Mouse (Mus musculus) liver, embryonic 11.5 days (tissue): ENCODE measurements around the gene Ccdc7a. TPM values are rescaled to one million over a fixed set of nuclear protein-coding genes. Genes with fewer than 3 reads are reported as not detected.
"Not testable (repeated sequence)": the region's sequence is repeated elsewhere in the genome, so short reads cannot be mapped to it uniquely, and the experiment has no call there.

Experiments used
- ATAC-seq: fragments of 200-750 bp; cut with Nextera tagmentation; replicated peaks from 2 replicates; pipeline ENCODE4 v1.8.0; 2017; ENCODE audit warnings: moderate number of reproducible peaks, mild to moderate bottlenecking, moderate TSS enrichment, moderate library complexity; ENCODE audit not compliant: low FRiP score
- DNase-seq: peaks from one replicate; pipeline ENCODE4 v3.0.0-alpha.2; 2017; ENCODE audit warnings: low spot score
- H3K27ac ChIP-seq: fragments of 300-500 bp; sonication (generic); 2 replicates; pipeline ENCODE4 v1.5.1; 2014; ENCODE audit warnings: mild to moderate bottlenecking, low read depth, low read length, control low read depth
- H3K27me3 ChIP-seq: fragments of 300-500 bp; sonication (generic); replicated peaks from 2 replicates; pipeline ENCODE4 v1.6.1; 2014; ENCODE audit warnings: low read length, mixed read lengths; ENCODE audit not compliant: control insufficient read depth, insufficient read depth
- H3K36me3 ChIP-seq: fragments of 300-500 bp; sonication (generic); 2 replicates; pipeline ENCODE4 v1.6.1; 2014; ENCODE audit warnings: mild to moderate bottlenecking, low read length, moderate library complexity, mixed read lengths; ENCODE audit not compliant: control insufficient read depth, insufficient read depth
- H3K4me1 ChIP-seq: fragments of 300-500 bp; sonication (generic); replicated peaks from 2 replicates; pipeline ENCODE4 v1.6.1; 2014; ENCODE audit warnings: low read length, mixed read lengths; ENCODE audit not compliant: control insufficient read depth, insufficient read depth
- H3K4me2 ChIP-seq: fragments of 300-500 bp; sonication (generic); 2 replicates; pipeline ENCODE4 v1.6.1; 2014; ENCODE audit warnings: mild to moderate bottlenecking, control low read depth, moderate library complexity
- H3K4me3 ChIP-seq: fragments of 300-500 bp; sonication (generic); 2 replicates; pipeline ENCODE4 v1.5.1; 2014; ENCODE audit warnings: low read depth, low read length, control low read depth
- H3K9ac ChIP-seq: fragments of 300-500 bp; sonication (generic); 2 replicates; pipeline ENCODE4 v1.6.1; 2014; ENCODE audit warnings: low read depth, low read length, control low read depth
- H3K9me3 ChIP-seq: fragments of 300-500 bp; sonication (generic); 2 replicates; pipeline ENCODE4 v1.6.1; 2016; ENCODE audit warnings: low read length, inconsistent platforms, mixed read lengths; ENCODE audit not compliant: control insufficient read depth
- WGBS: fragments of 180-500 bp; shearing (Covaris S2); extraction: QIAGEN DNeasy Blood & Tissue Kit; methylation state at CpG from one replicate; pipeline ENCODE4 v1.1.7; 2014; 5-methylcytosine and 5-hydroxymethylcytosine counted together
- polyA plus RNA-seq: library from polyadenylated mRNA; unstranded; fragments of >200 nt; fragmentation: Nextera tagmentation; extraction: Ambion mirVana; gene quantifications from 2 replicates; pipeline ENCODE4 v1.2.1, GENCODE M21; 2014

The Ccdc7a gene
- polyA plus RNA-seq: not detected in 2 replicates

GRCm38 (mm10) chr8:129065417-129065816 lies at the start of gene Ccdc7a:
Ccdc7a (minus strand) TSS chr8:129065517.
- H3K4me2 ChIP-seq, DNase-seq, H3K36me3 ChIP-seq, H3K9me3 ChIP-seq, H3K4me3 ChIP-seq, H3K27ac ChIP-seq, H3K27me3 ChIP-seq, H3K9ac ChIP-seq, H3K4me1 ChIP-seq, ATAC-seq: not testable (repeated sequence)
- 84% methylated on average over 2 of the region's 11 CpGs for WGBS

- H3K27ac ChIP-seq, H3K36me3 ChIP-seq, H3K4me3 ChIP-seq, H3K9me3 ChIP-seq, DNase-seq, H3K4me1 ChIP-seq, ATAC-seq, H3K27me3 ChIP-seq, H3K4me2 ChIP-seq, H3K9ac ChIP-seq: not testable (repeated sequence)
- WGBS: 40% methylated on average over 1 of the region's 10 CpGs
These were observed 1.5 kb upstream of the Ccdc7a start, which contains the start of gene Ccdc7b for GRCm38 (mm10) chr8:129066834-129067233. Ccdc7b (plus strand) TSS chr8:129067134.

- 78% methylated on average over 1 of the region's 1 CpGs for WGBS
- no peak overlapping the region for H3K9ac ChIP-seq
These were observed 73.9 kb downstream of the Ccdc7a start for GRCm38 (mm10) chr8:128991389-128991788.

GRCm38 (mm10) chr8:128948941-128949340 lies 116.4 kb downstream of the Ccdc7a start:
- not testable (repeated sequence) for DNase-seq, H3K9ac ChIP-seq, H3K27ac ChIP-seq, H3K9me3 ChIP-seq, ATAC-seq, H3K4me1 ChIP-seq, H3K4me2 ChIP-seq, H3K27me3 ChIP-seq, H3K36me3 ChIP-seq, H3K4me3 ChIP-seq
- 82% methylated on average over 11 of the region's 11 CpGs for WGBS

More at GRCm38 (mm10) chr8:128991389-128991788, 73.9 kb downstream of the Ccdc7a start:
- H3K4me1 ChIP-seq: no peaks in the 10 kb centered on the region
- no peak for DNase-seq
- H3K27ac ChIP-seq: no peak overlapping the region
- no peaks in the 10 kb centered on the region for H3K36me3 ChIP-seq
- no peak for ATAC-seq
- H3K4me2 ChIP-seq: no peak overlapping the region
- no peaks in the 10 kb centered on the region for H3K27me3 ChIP-seq
- no peak overlapping the region for H3K4me3 ChIP-seq
- H3K9me3 ChIP-seq: no peaks in the 10 kb centered on the region

- H3K4me2 ChIP-seq, DNase-seq, H3K9ac ChIP-seq, H3K36me3 ChIP-seq, H3K4me1 ChIP-seq, H3K4me3 ChIP-seq, H3K9me3 ChIP-seq, H3K27me3 ChIP-seq, H3K27ac ChIP-seq: not testable (repeated sequence)
- 3% methylated on average over 6 of the region's 6 CpGs for WGBS
- ATAC-seq: peak; percentile 73
These were observed 124.2 kb downstream of the Ccdc7a start for GRCm38 (mm10) chr8:128941022-128941641.

GRCm38 (mm10) chr8:128933446-128933845 lies 131.9 kb downstream of the Ccdc7a start:
- no peak overlapping the region for H3K4me3 ChIP-seq
- no peak overlapping the region for H3K4me2 ChIP-seq
- 57% methylated on average over 4 of the region's 4 CpGs for WGBS
- no peak overlapping the region for H3K9ac ChIP-seq
- H3K4me1 ChIP-seq: no peaks in the 10 kb centered on the region
- no peak for DNase-seq
- ATAC-seq: no peak
- no peaks in the 10 kb centered on the region for H3K9me3 ChIP-seq
- H3K27ac ChIP-seq: no peak overlapping the region
- no peaks in the 10 kb centered on the region for H3K36me3 ChIP-seq
- no peaks in the 10 kb centered on the region for H3K27me3 ChIP-seq

- Histone ChIP-seq H3K9me3 (no peaks in the 10 kb centered on the region), H3K4me1 (no peaks in the 10 kb centered on the region), H3K9ac (no peak overlapping the region), H3K27me3 (no peaks in the 10 kb centered on the region), H3K36me3 (no peaks in the 10 kb centered on the region), H3K4me3 (no peak overlapping the region), H3K27ac (no peak overlapping the region), H3K4me2 (no peak overlapping the region)
- no peak for ATAC-seq
- 43% methylated on average over 3 of the region's 3 CpGs for WGBS
- no peak for DNase-seq
These were observed 182.6 kb downstream of the Ccdc7a start for GRCm38 (mm10) chr8:128882719-128883118.

GRCm38 (mm10) chr8:128843749-128844148 lies 221.6 kb downstream of the Ccdc7a start:
- Histone ChIP-seq H3K9me3 (no peaks in the 10 kb centered on the region), H3K9ac (no peak overlapping the region), H3K36me3 (no peaks in the 10 kb centered on the region), H3K4me2 (no peak overlapping the region), H3K4me3 (no peak overlapping the region), H3K4me1 (no peaks in the 10 kb centered on the region), H3K27ac (no peak overlapping the region), H3K27me3 (no peaks in the 10 kb centered on the region)
- DNase-seq (no peak), ATAC-seq (0 out of 2 replicates have a peak, but pooled peaks have one; percentile 29)
- 38% methylated on average over 5 of the region's 5 CpGs for WGBS

GRCm38 (mm10) chr8:128812521-128812920 lies 252.8 kb downstream of the Ccdc7a start:
- no peaks in the 10 kb centered on the region for H3K36me3 ChIP-seq
- WGBS: 71% methylated on average over 4 of the region's 4 CpGs

More at GRCm38 (mm10) chr8:128812521-128812920, 252.8 kb downstream of the Ccdc7a start:
- no peaks in the 10 kb centered on the region for H3K9me3 ChIP-seq
- DNase-seq (no peak), ATAC-seq (no peak)
- no peak overlapping the region for H3K27ac ChIP-seq
- no peaks in the 10 kb centered on the region for H3K27me3 ChIP-seq
- no peaks in the 10 kb centered on the region for H3K4me1 ChIP-seq
- no peak overlapping the region for H3K9ac ChIP-seq
- H3K4me3 ChIP-seq: no peak overlapping the region
- H3K4me2 ChIP-seq: no peak overlapping the region
